Comparison of ENCODE assay signal across 8 mouse cellular contexts in genomic region chr4:62619232-62619964, GRCm38 (mm10). TPM values are rescaled to one million over a fixed set of nuclear protein-coding genes. Genes with fewer than 3 reads are reported as not detected.
DNase-seq lines count a peak whose midpoint lies in the region; ATAC-seq lines count a peak whose summit lies in the region.

No protein-coding gene starts in this region.

- ATAC-seq in embryonic facial prominence, embryonic 12.5 days (ENCODE audit: insufficient number of reproducible peaks, insufficient read depth, low FRiP score, low TSS enrichment), result no peak
- peak; percentile 58 for ATAC-seq in megakaryocyte progenitor cell, adult 5-6 weeks (replicated peaks; ENCODE audit: poor library complexity)

- intact Hi-C loops in heart, postnatal 25 days (cut with DNase I), result loop anchor here (2.0 kb wide), 1 partner anchor 59 kb away; no protein-coding TSS in a partner anchor

- peak; percentile 64 for DNase-seq in gastrocnemius, postnatal 25 days
- no peak for DNase-seq in gastrocnemius, adult 18-20 months (ENCODE audit: low spot score)
- peak; percentile 76 for DNase-seq in heart, postnatal 25 days (ENCODE audit: low spot score)
- peak; percentile 79 to 85 for DNase-seq in kidney, postnatal 36 days
- DNase-seq in retina, embryonic 14.5 days (ENCODE audit: low spot score), result no peak
- DNase-seq in urinary bladder, postnatal 14 days (ENCODE audit: low spot score), result no peak

- H3K9me3 ChIP-seq in embryonic facial prominence, embryonic 12.5 days, result no peaks in the 10 kb centered on the region

- no peaks in the 10 kb centered on the region for H3K36me3 ChIP-seq in embryonic facial prominence, embryonic 12.5 days

- 32% methylated on average over 16 of the region's 16 CpGs for WGBS in embryonic facial prominence, embryonic 12.5 days

- peak overlapping the region; percentile 42; the same call in 1 of the 2 replicates for H3K27ac ChIP-seq in embryonic facial prominence, embryonic 12.5 days

- H3K4me2 ChIP-seq in embryonic facial prominence, embryonic 12.5 days (replicated peaks), result no peak overlapping the region

- peaks cover 22% of the 10 kb centered on the region for H3K4me1 ChIP-seq in embryonic facial prominence, embryonic 12.5 days

- 0 out of 2 replicates have a peak overlapping the region, but pooled peaks have one; percentile 13 for H3K4me3 ChIP-seq in embryonic facial prominence, embryonic 12.5 days

- H3K9ac ChIP-seq in embryonic facial prominence, embryonic 12.5 days, result peak overlapping the region; percentile 19; the same call in 1 of the 2 replicates

- no peaks in the 10 kb centered on the region for H3K27me3 ChIP-seq in embryonic facial prominence, embryonic 12.5 days

RNA-seq across cellular contexts. Expression of gene Rgs3, which starts 59.8 kb away (rescaled TPM):
- total RNA-seq in gastrocnemius, postnatal 25 days (2021), result 10 to 100 TPM; 10.5 to 11.2 TPM
- 1 to 10 TPM; 7.4 to 9.3 TPM for total RNA-seq in gastrocnemius, adult 18-20 months (2021)
- 45.0 and 45.2 TPM in 2 replicates for polyA plus RNA-seq in embryonic facial prominence, embryonic 12.5 days (2016; fragmentation: Nextera tagmentation; extraction: Ambion mirVana)
- total RNA-seq in heart, postnatal 25 days (2021), result 10 to 100 TPM; 27.9 to 31.2 TPM
- 4.2 and 5.2 TPM in 2 replicates for total RNA-seq in megakaryocyte progenitor cell, adult 5-6 weeks (2015)
- 9.7 and 10.8 TPM in 2 replicates for total RNA-seq in megakaryocyte progenitor cell, adult 5-6 weeks (2017)

Comparison
In these comparisons a context has a peak if more than half of its experiments do, and no peak if none do; other contexts are left out.
1. DNase-seq: peak in gastrocnemius, postnatal 25 days (single experiment), heart, postnatal 25 days (single experiment) and kidney, postnatal 36 days (2 of 2); none in gastrocnemius, adult 18-20 months (single experiment), retina, embryonic 14.5 days (single experiment) and urinary bladder, postnatal 14 days (single experiment).